Comparison of ENCODE assay signal across 12 mouse cellular contexts in the genomic region with DNA sequence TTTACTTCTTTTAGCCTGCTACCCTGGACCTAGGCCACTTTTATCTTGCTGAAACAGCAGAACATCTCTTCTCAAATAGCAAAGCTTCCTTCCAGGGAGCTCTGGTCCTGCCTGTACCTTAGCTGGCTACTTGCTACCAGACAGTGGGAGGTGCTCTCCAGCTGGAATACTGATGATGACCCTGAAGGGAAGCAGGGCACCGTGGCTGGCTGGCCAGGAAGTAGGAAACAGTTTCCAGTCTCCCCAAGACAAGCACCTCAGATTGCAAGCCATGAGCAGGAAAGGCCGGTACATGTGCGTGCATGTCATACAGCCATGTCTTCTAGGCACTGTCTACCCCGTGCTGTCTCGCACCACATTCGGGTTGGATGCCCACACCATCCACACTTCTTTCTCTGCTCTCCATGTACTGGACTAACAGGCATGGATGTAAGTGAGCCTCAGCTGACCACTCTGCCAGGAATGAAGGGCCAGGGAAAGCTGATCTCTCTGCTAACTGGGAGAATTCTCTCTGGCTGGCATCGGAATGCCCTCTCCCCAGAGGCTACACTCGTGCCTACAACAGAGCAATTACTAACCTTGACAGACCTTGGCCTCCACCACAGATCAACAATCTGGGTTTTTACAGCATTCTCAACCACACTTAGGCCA. TPM values are rescaled to one million over a fixed set of nuclear protein-coding genes. Genes with fewer than 3 reads are reported as not detected.
DNase-seq lines count a peak whose midpoint lies in the region; ATAC-seq lines count a peak whose summit lies in the region.
"Had no signal": no experiment of that assay in that cellular context is flagged by ENCODE, and none has a peak within 500 bp of the region (broad histone marks: within the 10 kb centered on the region; RNA-seq: fewer than 3 reads in every experiment).

No protein-coding gene starts in this region.

- no peak overlapping the region for H3K4me3 ChIP-seq in heart, embryonic 10.5 days
- H3K4me3 ChIP-seq in kidney, embryonic 16.5 days (ENCODE audit: low read length): no peak overlapping the region

- peaks cover 24% of the 10 kb centered on the region for H3K4me1 ChIP-seq in heart, embryonic 10.5 days
- H3K4me1 ChIP-seq in kidney, embryonic 16.5 days (ENCODE audit: insufficient read depth, low read length): peaks cover 41% of the 10 kb centered on the region

- H3K4me2 ChIP-seq in kidney, embryonic 16.5 days (replicated peaks; ENCODE audit: low read depth, low read length): no peak overlapping the region
- H3K4me2 ChIP-seq: liver, embryonic 11.5 days had no signal

- no peaks in the 10 kb centered on the region for H3K27me3 ChIP-seq in heart, embryonic 10.5 days (ENCODE audit: insufficient read depth, poor library complexity, severe bottlenecking)
- no peaks in the 10 kb centered on the region for H3K27me3 ChIP-seq in kidney, embryonic 16.5 days (ENCODE audit: insufficient read depth, low read length)

- ATAC-seq in kidney, embryonic 16.5 days (ENCODE audit: low FRiP score, low TSS enrichment): peak; percentile 25; the same call in 1 of the 2 replicates
- ATAC-seq: midbrain, embryonic 16.5 days had no signal

- no peak overlapping the region for H3K9ac ChIP-seq in kidney, embryonic 16.5 days (replicated peaks; ENCODE audit: low read length)

- H3K36me3 ChIP-seq in heart, embryonic 10.5 days: no peaks in the 10 kb centered on the region
- no peaks in the 10 kb centered on the region for H3K36me3 ChIP-seq in kidney, embryonic 16.5 days (ENCODE audit: insufficient read depth, low read length)

- intact Hi-C loops in heart, postnatal 25 days (cut with DNase I): no loop called here

- DNase-seq in heart, embryonic 10.5 days (ENCODE audit: low spot score): no peak
- no peak for DNase-seq in heart, postnatal 25 days (ENCODE audit: low spot score)
- peak; percentile 28 for DNase-seq in NIH3T3 (ENCODE audit: low read depth)
- peak; percentile 59 to 69 for DNase-seq in gastrocnemius, adult 8-10 months (ENCODE audit: low spot score in 2 of 2)
- no peak for DNase-seq in spleen, adult 12 weeks (ENCODE audit: low spot score)
- no peak for DNase-seq in lung, postnatal 36 days
- DNase-seq in right cerebral cortex, adult 18-20 months: no peak
- DNase-seq: cerebellum, adult 11-12 months; thymus, postnatal 4 days had no signal

- H3K9me3 ChIP-seq in heart, embryonic 10.5 days: no peaks in the 10 kb centered on the region
- no peaks in the 10 kb centered on the region for H3K9me3 ChIP-seq in kidney, embryonic 16.5 days (ENCODE audit: low read length)

- 75% methylated on average over 8 of the region's 8 CpGs for WGBS in heart, embryonic 10.5 days
- WGBS in kidney, embryonic 16.5 days: 56% methylated on average over 8 of the region's 8 CpGs

- H3K27ac ChIP-seq in heart, embryonic 10.5 days: peak overlapping the region; percentile 49; the same call in 1 of the 2 replicates
- peak overlapping the region; percentile 51; the same call in 1 of the 2 replicates for H3K27ac ChIP-seq in kidney, embryonic 16.5 days (ENCODE audit: low read length)

RNA-seq across cellular contexts. Expression of a gene that starts 17.1 kb away (rescaled TPM):
- 16.0 and 20.3 TPM in 2 replicates for polyA plus RNA-seq in heart, embryonic 10.5 days (2016; fragmentation: Nextera tagmentation; extraction: Ambion mirVana)
- 10 to 100 TPM; 32.9 to 40.7 TPM for total RNA-seq in heart, postnatal 25 days (2021)
- total RNA-seq in gastrocnemius, adult 8-10 months (2022): 10 to 100 TPM; 44.3 to 47.8 (median 46.5) TPM
- 27.7 and 28.1 TPM in 2 replicates for polyA plus RNA-seq in kidney, embryonic 16.5 days (2015; fragmentation: Nextera tagmentation; extraction: Ambion mirVana)

Comparison
In these comparisons a context has a peak if more than half of its experiments do, and no peak if none do; other contexts are left out.
1. DNase-seq: peak in NIH3T3 (single experiment) and gastrocnemius, adult 8-10 months (2 of 2); none in heart, embryonic 10.5 days (single experiment), heart, postnatal 25 days (single experiment), spleen, adult 12 weeks (single experiment), lung, postnatal 36 days (single experiment) and right cerebral cortex, adult 18-20 months (single experiment).